Mouse (Mus musculus): ENCODE measurements around the gene Akap7. TPM values are rescaled to one million over a fixed set of nuclear protein-coding genes. Genes with fewer than 3 reads are reported as not detected.
A peak's percentile ranks its signal among the peaks of the same experiment; 100 is the strongest.
"Not testable (repeated sequence)": the region's sequence is repeated elsewhere in the genome, so short reads cannot be mapped to it uniquely, and the experiment has no call there.

The Akap7 gene
- total RNA-seq, 2 experiments from 2014 or later, result 64.9 to 65.4 TPM

DNA sequence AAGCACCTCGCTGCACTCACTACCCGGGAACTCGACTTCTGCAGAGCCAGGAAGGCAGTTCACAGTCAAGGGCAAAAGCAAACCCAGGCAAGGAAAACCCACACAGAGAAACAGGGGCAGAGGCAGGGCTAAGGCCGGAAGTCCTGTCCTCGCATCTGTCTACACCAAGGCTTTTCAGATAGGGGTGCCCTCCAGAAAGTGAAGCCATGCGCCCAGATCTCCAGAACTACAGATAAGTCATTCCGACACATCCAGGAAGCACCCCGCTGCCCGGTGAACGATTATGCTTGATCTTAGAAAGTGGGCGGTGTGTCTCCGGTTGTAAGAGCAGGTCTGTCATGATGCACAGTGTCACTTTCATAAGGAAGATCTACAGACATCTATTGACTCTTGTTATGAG, 109.1 kb downstream of the Akap7 start:
- DNase-seq (ENCODE audit: low spot score in 2 of 2), result peak; percentile 16 to 25

DNA sequence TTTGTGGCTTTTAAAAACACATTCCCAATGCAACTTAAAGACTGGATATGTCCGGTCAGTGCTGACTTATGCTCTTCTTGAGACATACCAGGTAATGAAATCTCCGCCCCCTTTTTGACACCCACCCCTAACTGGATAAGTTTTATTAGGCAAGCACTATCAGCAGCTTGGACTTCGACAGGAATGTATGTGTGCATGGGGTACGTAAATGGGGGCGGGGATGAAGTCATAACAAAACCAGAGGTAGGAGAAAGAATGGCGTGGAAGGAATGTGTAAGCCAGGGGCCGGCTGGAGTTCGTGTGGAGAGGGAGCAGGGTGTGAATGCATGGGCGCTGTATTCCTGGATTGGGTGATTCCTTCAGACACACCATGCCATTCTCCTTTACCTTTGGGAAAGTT, 109.6 kb downstream of the Akap7 start:
- no peak for DNase-seq (ENCODE audit: low spot score in 2 of 2)

- DNase-seq (ENCODE audit: low spot score in 2 of 2), result no peak
Observed at GRCm38 (mm10) chr10:25192180-25193073, 115.2 kb downstream of the Akap7 start.

DNA sequence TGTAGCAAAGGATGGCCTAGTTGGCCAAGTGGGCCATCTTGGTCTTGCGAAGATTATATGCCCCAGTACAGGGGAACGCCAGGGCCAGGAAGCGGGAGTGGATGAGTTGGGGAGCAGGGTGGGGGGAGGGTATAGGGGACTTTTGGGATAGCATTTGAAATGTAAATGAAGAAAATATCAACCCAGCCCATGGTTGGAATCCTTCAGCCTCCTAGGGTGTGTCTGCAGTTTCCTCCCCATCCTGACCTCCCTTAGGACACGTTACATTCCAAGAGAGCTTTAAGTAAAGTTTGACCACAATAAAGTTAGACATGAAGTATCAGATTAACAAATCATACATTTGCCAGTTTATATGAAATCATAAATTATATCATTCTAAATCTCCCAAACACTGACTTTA, 116.5 kb downstream of the Akap7 start:
- no peak for DNase-seq (ENCODE audit: low spot score in 2 of 2)

- not testable (repeated sequence) for DNase-seq (ENCODE audit: low spot score in 2 of 2)
Observed at GRCm38 (mm10) chr10:25186240-25186639, 121.4 kb downstream of the Akap7 start.

DNA sequence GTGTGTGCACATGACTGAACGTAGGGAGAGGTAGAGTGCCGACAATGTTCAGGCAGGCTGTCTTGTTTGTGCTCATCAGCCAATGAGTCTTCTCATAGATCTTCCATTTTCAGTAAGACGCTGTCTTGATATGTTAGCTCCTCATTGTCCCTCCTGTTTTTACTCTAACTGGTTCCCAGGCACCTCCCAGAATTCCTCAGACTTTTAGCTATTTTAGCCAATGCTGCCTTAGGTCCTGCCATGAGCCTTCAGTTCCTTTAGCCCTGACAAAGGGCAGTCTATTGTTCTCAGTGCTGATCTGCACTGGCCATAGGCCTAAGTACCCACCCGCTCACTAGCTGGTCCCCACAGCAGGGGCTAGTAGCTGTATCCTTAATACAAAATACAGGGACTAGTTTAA, 122.0 kb downstream of the Akap7 start:
- no peak for DNase-seq (ENCODE audit: low spot score in 2 of 2)

- DNase-seq (ENCODE audit: low spot score in 2 of 2), result no peak
Observed at GRCm38 (mm10) chr10:25184819-25185603, 122.7 kb downstream of the Akap7 start.

- no peak for DNase-seq (ENCODE audit: low spot score in 2 of 2)
Observed at GRCm38 (mm10) chr10:25183271-25183670, 124.4 kb downstream of the Akap7 start.

DNA sequence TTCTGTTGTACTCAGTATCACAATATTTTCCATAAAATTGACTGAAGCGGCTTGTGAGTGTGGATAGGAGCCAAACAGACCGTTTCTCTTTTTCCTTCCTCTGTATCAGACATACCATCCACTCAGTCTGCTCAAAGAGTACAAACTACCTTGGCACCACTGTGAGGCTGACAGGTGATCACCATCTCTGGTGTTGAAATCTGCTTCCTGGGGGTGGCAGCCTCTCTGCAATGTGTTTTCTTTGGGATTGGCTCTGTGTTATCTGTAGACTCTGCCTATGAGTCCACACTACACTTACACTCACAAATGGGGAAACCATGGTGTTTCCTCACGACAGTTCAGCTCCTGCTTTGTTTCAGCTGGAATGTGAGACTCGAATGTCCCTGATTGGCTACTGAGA, 128.6 kb downstream of the Akap7 start:
- DNase-seq (ENCODE audit: low spot score in 2 of 2), result no peak

GRCm38 (mm10) chr10:25177270-25177669, 130.4 kb downstream of the Akap7 start:
- DNase-seq (ENCODE audit: low spot score in 2 of 2), result no peak

DNA sequence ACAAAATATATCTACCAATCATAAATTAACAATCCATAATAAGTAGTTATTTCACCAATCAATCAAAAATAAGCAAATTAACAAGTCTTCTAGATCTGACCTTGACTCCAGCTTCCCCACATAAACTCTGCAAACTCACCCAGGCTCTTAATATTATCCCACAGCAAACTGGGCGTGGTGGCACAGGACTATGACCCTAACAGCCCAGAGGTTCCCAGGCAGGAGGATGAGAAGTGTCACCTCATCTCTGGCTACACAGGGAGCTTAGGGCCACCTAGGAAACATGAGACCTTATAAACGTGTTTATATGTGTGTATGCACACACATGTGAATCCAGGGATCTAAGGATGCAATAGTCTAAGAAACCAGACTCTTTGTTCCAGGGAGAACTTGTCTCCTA, 132.8 kb downstream of the Akap7 start:
- no peak for DNase-seq (ENCODE audit: low spot score in 2 of 2)

DNA sequence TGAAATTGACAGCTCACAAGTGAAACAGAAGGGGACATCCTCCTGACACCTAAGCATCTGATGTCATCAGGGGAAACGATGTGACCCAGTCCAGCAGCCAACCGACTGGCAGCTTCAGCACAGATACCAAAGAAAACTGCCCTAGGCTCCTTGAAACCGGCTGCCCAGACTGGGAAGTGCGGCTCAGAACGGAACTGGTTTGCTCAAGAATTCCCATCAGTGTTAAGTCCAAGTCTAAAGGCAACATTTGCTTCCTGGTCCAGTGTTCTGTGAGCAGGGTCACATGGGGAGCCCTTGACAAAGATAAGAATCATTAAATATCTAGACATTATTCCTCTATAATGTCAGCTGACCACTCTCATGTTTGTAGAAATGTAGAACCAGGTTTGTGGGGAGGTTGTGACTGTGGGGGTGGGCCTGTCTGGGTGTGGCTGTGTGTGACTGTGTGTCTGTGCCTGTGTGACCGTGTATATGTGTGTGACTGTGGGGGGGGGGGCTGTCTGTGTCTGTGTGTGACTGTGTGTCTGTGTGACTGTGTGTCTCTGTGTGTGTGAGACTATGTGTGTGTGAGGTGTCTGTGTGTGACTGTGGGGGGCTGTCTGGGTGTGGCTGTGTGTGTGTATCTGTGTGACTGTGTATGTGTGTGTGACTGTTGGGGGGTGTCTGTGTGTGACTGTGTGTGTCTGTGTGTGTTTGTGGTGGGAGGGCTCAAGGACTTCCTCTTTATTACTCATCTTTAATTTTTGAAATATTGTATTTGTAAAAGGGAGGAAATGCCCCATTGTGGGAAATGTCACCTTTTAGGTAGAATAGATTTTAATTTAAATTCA, 140.1 kb downstream of the Akap7 start:
- no peak for DNase-seq (ENCODE audit: low spot score in 2 of 2)

- DNase-seq (ENCODE audit: low spot score in 2 of 2), result not testable (repeated sequence)
Observed at GRCm38 (mm10) chr10:25163510-25163909, 144.2 kb downstream of the Akap7 start.

DNA sequence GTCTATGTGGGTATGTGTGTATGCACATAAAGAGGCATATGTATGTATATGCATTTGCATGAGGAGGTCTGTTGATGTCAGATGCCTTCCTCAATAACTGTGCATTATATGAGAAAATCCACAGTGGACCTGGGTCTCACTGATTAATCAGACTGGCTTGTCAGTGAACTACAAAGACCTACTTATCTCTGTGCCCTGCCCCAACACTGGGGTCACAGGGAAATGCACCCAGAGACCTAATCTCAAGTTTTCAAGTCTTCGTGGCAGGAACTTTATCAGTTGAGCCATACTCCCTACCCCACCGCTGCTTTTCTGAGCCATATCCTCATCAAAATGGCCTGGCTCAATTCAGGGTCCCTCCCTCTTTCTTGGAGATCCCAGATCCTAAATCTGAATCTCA, 146.0 kb downstream of the Akap7 start:
- no peak for DNase-seq (ENCODE audit: low spot score in 2 of 2)

- no peak for DNase-seq (ENCODE audit: low spot score in 2 of 2)
Observed at GRCm38 (mm10) chr10:25158651-25159050, 149.0 kb downstream of the Akap7 start.

GRCm38 (mm10) chr10:25157339-25157738, 150.3 kb downstream of the Akap7 start:
- no peak for DNase-seq (ENCODE audit: low spot score in 2 of 2)

DNA sequence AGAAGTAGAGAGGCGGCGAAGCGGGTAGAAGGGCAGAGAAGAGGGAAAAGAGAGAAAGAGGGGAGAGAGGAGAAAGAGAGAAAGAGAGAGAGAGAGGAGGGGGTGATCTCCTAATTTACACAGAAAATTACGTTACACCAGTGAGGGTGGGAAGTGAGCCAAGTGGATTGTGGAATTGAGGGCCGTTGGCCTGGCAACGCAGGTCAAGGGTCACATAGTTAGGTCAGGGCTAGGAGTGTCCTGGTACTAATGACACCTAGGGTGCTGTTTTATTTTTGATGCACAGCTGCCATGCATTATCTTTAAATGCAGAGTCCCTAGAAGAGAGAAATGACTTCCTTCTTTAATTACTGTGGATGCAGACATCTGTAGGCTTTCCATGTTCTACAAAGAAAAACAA, 153.4 kb downstream of the Akap7 start:
- no peak for DNase-seq (ENCODE audit: low spot score in 2 of 2)

GRCm38 (mm10) chr10:25151172-25151800, 156.4 kb downstream of the Akap7 start:
- no peak for DNase-seq (ENCODE audit: low spot score in 2 of 2)

GRCm38 (mm10) chr10:25145851-25146250, 161.8 kb downstream of the Akap7 start:
- no peak for DNase-seq (ENCODE audit: low spot score in 2 of 2)

DNA sequence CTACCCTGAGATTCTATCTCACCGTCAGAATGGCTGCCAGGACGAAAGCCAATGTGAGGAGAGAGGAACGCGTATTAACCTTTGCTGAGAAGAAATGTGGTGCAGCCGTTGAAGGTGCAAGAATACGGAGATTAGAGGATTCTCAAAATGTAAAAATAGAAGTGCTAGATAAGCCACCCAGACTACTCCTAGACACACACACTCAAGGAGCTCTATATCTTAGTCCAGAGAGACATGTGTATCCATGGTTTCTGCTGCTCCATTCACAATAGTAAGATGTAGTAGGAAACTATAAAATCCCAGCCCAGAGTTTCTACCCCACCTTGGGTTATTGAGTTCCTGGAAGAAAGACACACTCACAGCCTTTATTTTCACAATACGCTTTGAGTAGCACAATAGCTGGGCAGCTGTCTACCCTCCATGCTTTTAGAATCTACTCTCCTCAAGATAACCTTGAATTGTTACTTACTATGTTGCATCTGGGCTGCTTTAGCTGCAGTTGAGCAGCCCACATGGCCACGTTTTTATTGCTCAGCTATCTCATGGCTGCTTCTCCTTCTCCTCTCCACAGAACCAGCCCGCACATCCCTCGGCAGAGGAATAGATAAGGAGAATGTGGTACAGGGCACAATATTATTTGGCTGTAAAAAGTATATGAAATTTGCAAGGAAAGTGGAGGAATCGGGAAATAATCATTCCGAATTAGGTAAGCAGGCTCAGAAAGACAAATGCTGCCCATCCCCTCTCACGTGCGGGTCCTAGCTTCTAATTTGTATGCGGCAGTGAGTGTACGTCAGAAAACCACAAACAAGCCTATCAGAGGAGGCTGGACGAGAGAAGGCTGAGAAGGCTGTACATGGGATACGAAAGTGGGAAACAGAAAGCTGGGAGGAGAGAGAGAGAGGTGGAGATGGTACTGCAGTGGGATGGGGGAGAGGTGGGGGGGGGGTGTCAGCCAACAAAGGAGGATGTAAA, 162.6 kb downstream of the Akap7 start:
- DNase-seq (ENCODE audit: low spot score in 2 of 2), result no peak

All from adrenal gland, adult 18-20 months (tissue).